Mouse (Mus musculus): ENCODE results near the gene Ccdc85b. TPM values are rescaled to one million over a fixed set of nuclear protein-coding genes. Genes with fewer than 3 reads are reported as not detected.

Ccdc85b gene
- polyA plus RNA-seq, 1 experiment = 16.9 TPM

DNA sequence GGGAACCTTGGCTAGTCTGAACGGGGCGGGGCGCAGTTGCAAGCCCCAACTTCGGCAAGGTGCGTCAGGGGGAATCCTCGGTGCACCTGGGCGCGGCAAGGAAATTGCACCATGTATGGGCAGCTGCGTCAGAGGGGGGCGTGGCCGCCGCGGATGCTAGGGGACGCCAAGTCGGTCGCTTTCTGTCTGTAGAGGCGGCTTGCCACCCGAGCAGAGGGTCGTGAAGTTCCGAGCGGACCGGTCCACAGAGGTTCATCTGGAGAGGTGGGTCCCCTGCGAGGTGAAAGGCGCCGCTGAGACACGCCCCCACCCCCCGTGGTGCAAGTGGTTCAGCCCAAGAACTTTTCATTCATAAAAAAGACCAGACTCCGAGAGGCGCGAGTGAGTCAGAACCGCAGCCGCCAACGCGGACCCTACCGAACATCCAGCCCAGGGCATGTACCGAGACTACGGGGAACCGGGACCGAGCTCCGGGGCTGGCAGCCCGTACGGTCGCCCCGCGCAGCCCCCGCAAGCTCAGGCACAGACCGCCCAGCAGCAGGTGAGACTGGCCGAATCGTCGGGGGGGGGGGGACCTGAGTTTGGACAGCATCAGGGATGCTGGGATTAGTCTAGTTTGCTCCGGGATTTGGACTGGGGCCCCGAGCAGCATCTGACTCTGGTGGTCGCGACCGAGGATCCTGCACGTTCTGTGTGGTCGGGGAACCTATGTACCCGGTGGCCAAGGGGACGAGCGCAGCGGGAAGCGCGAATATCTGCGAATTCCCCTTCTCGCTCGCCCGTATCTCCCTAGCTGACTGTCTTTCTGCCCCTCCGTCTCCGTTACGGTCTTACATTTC, 10.0 kb downstream of the Ccdc85b start, which contains the start of gene Fosl1:
Gene Fosl1 (plus strand): TSS at position 33 of the 839 bp plus-strand sequence.
- TF ChIP-seq GATA1 (IDR thresholded peaks at IDR 0.05; ENCODE audit: low read length) = no peak

DNA sequence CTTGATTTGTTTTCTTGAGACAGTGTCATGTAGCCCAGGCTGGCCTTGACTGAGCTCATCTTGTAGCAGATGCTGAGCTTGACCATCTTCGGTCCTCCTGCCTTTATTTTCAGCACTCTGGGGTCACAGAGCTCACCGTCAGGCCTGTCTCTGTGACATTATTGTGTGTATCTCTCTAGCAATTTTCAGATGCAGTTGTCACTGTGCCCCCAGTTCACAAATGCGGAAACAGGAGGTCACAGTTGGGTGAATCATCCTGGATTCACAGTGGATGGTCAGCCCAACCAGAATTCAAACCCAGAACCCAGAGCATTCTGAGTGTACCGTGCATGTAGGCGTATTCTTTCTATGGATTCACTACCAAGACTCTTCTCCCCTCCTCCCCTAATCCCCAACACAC, 11.9 kb downstream of the Ccdc85b start:
- no peak for TF ChIP-seq GATA1 (IDR thresholded peaks at IDR 0.05; ENCODE audit: low read length)

DNA sequence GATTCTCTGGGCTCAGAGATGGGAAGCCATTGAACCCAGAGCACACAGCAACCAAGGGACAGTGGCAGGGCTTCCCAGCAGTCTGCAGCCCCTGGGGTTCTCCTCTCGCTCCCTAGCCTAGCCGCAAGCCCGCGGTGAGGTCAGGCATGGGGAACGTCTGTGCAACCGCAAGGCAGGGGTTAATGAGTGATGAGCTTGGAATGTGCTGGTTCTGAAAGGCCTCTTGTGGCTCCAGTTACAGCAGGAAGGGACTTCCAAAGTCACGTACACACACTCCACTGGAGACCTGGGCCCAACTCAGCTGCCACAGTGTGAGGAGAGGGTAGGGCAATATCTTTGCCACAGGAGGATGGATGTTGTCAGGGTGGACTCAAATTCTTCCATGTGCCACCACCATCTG, 12.7 kb downstream of the Ccdc85b start:
- no peak for TF ChIP-seq GATA1 (IDR thresholded peaks at IDR 0.05; ENCODE audit: low read length)

DNA sequence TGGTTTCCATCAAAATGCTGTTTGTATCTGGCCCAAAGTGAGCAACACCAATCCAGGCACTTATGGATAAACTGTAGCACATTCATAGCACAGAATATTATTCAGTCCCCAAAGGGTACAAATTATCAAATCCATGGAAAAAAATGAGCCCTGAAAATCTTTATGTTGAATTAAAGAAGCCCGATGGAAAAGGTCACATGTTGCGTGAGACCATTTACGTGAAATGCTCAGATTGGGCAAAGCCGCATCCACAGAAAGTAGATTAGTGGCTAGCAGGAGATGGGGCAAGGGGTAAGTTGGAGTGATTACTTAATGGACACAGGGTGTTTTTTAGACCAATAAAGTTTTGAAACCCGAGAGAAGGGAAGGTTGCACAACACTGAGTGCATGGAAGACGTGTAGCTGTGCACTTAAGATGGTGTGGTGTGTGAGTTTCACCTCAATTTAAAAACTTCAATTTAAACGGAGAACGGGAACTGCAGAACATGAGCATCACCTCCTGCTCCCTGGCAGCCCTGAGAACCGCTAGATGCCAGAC, 13.3 kb downstream of the Ccdc85b start:
- TF ChIP-seq GATA1 (IDR thresholded peaks at IDR 0.05; ENCODE audit: low read length) = no peak

DNA sequence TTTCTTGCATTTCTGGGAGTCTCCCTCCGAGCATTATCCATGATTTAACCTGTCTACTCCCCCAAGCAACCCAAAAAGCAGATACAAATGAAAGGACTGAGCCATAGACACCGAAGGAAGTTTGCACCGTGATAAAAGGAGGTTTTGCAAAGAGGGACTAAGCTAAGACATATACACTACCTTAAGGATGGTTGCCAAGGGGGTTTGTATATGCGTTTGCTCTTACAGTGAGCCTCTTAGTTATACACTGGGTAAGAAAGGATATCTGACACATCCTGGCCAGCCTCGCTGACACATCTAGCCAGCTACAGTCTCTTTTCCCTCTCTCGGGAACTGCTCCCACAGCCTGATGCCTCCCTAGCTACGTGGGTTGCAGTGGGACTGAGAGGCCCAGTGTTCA, 23.7 kb downstream of the Ccdc85b start:
- TF ChIP-seq GATA1 (IDR thresholded peaks at IDR 0.05; ENCODE audit: low read length) = no peak

DNA sequence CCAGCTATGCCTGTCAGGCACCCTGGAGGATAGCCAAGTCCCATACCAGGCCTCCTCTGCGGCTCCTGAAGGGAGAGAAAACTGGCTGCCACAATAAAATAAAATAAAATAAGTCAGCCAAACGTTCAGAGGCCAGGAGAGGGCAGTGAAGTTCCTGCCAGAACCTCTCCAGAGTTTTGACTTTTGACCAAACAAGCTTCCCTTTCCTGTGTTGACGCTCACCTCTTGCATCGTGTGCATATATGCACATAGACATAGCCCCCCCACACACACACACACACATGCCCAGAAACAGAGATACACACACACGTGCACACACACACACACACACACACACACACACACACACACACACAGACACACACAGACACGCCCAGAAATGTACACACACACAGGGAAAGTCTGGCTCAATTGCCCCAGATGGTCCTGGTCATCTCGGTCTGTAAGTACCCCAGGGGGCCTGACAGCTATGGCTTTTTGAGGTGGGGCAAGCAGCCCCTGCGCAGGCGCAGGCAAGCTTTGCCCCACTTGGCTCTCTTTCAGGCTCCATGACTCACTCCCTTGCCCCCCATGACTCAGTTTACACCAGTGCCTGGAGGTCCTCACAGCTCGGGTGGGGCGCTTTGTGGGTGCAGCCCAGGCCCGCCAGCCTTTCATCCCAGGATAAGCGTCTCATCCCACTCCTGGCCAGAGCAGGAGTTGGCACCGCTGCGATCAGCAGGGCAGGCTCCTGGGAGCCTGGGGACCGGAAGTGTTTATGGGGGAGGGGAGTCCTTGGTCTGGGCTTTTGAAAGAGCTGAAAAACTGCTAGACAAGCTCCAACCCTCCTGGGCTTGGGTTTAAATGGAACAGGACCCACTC, 24.5 kb downstream of the Ccdc85b start:
- TF ChIP-seq GATA1 (IDR thresholded peaks at IDR 0.05; ENCODE audit: low read length) = no peak

DNA sequence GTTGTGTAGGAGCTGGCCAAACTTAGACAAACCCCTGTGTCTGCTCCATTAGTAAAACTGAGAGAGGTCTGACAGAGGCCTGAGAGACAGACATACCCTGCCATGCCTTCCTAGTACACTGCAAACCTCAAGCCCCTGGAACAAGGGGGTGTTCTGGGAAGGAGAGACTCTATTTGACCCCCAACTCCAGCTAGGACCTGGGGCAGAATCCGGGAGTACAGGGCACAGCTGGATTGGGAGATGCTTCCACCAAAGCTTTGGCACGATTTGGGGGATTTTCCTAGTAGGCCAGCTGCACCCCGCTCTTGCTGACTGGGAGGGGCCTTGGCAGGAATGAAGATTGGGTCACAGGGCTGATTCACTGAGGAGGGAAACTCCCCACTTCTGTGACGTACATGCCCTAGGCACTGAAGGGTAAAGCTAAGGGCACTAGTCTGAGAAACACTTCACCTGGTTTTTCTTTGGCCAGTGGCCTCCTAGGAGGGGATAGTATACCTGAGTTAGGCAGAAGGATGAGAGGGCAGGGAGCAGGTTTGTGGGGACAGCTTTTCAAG, 25.7 kb downstream of the Ccdc85b start:
- TF ChIP-seq GATA1 (IDR thresholded peaks at IDR 0.05; ENCODE audit: low read length) = no peak

DNA sequence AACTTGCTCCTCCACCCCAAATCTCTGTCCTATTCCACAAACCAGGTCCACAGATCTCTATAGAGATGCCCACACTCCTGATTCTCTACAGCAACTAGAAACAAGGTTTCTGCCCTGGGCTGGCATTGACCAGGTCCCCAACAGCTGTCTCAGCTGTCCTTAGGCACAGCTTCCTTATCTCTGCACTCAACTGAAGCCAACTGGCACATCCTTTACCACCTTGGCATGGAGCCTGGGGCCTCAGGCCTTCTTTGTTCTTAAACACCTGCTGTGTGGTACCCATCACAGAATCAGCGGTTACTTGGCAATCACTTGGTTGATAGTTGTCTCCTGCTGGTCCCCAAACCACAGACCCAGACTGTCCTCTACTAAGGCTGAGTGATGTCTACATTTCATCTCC, 27.3 kb downstream of the Ccdc85b start:
- TF ChIP-seq GATA1 (IDR thresholded peaks at IDR 0.05; ENCODE audit: low read length) = no peak

DNA sequence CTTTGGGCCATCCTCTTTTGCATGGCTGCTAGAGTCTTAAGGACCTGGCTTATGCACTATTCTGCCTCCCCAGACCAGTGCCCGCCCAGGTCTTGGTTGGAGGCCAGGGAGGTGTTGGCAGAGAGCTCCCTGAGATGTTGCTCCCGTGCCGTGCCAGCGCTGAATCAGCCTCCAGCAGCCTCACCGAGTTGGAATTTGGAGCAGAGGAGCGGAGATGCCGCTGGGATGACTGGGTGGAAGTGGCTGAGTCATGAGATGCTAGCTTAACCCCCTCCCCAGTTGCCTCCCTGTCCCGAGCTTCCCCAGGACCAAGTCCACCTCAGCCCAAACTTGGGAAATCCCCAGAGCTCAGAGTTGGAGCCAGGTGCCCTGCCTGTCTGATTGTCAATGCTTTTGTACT, 27.9 kb downstream of the Ccdc85b start:
- no peak for TF ChIP-seq GATA1 (IDR thresholded peaks at IDR 0.05; ENCODE audit: low read length)

DNA sequence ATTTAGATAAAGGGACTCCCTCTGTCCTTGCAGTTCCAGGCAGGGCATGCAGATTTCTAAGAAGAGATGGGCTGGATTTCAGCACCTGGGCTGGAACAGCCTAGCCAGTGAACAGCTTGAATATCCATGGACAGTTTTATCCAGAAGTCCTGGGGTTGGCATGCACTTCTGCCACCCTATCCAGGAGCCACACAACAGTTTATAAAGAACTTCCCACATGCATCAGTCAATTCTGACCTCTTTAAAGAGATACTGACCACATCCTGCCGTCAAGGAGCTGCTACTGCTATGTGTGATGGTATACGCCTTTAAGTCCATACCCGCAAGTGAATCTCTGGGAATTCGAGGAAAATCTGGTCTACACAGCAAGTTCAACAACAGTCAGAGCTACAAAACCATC, 28.5 kb downstream of the Ccdc85b start:
- TF ChIP-seq GATA1 (IDR thresholded peaks at IDR 0.05; ENCODE audit: low read length) = no peak

DNA sequence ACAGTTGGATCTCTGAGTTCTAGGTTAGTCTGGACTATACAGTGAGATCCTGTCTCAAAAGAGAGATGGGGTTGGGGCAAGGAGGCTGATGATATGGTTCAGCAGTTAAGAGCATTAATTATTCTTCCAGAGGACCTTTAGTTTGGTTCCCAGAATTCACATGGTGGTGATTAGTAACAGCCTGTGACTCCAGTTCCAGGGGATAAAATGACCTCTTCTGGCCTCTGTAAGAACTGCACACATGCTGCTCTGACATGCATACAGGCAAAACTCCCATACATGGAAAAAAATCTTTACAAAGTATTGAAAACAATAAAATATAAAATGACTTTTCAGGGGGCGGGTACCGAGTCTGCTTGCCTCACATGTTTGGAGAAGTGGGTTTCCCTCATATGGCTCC, 29.6 kb downstream of the Ccdc85b start:
- no peak for TF ChIP-seq GATA1 (IDR thresholded peaks at IDR 0.05; ENCODE audit: low read length)

DNA sequence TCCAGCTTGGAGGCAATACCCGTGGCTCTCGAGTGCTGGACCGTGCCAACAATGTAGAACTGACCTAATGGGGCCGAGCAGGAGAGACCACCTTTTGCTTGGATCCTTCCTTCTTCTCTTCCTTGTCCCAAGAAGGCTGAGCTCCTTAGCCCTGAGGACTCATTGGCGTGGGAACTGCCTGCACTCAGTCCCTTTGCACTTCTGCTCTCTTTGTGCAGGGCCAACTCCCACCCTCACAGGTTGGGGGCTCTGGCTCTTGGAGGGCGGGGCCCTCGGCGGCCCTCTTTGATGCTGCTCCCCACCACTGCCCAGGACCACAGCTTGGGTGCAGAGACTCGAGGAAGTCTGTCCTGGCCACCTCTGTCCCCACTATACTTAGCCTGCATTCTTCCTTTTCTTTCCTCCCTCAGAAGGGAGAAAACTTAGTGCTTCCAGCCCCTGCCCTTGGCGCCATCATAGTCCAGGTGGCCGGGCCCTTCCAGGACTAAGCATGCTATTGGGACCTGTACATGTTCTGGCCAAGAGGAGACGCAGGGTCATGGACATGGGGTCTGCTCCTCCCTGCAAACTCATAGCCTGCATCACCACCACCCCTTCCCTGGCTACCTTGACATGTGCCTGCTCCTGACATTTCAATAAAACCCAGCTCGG, 30.9 kb downstream of the Ccdc85b start:
- no peak for TF ChIP-seq GATA1 (IDR thresholded peaks at IDR 0.05; ENCODE audit: low read length)

DNA sequence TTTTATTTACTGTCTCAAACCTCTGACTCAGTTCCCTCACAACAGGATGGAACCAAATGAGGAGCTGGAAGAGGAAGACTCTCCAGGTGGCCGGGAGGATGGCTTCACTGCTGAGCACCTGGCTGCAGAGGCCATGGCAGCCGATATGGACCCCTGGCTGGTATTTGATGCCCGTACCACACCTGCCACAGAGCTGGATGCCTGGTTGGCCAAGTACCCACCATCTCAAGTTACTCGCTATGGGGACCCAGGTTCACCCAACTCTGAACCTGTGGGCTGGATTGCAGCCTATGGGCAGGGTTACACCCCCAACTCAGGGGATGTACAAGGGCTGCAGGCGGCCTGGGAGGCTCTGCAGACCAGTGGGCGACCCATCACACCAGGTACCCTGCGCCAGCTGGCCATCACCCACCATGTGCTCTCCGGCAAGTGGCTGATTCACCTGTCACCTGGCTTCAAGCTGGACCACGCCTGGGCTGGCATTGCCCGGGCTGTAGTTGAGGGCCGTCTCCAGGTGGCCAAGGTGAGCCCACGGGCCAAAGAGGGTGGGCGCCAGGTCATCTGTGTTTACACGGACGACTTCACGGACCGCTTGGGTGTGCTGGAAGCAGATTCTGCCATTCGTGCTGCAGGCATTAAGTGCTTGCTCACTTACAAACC, 31.7 kb downstream of the Ccdc85b start:
- no peak for TF ChIP-seq GATA1 (IDR thresholded peaks at IDR 0.05; ENCODE audit: low read length)

DNA sequence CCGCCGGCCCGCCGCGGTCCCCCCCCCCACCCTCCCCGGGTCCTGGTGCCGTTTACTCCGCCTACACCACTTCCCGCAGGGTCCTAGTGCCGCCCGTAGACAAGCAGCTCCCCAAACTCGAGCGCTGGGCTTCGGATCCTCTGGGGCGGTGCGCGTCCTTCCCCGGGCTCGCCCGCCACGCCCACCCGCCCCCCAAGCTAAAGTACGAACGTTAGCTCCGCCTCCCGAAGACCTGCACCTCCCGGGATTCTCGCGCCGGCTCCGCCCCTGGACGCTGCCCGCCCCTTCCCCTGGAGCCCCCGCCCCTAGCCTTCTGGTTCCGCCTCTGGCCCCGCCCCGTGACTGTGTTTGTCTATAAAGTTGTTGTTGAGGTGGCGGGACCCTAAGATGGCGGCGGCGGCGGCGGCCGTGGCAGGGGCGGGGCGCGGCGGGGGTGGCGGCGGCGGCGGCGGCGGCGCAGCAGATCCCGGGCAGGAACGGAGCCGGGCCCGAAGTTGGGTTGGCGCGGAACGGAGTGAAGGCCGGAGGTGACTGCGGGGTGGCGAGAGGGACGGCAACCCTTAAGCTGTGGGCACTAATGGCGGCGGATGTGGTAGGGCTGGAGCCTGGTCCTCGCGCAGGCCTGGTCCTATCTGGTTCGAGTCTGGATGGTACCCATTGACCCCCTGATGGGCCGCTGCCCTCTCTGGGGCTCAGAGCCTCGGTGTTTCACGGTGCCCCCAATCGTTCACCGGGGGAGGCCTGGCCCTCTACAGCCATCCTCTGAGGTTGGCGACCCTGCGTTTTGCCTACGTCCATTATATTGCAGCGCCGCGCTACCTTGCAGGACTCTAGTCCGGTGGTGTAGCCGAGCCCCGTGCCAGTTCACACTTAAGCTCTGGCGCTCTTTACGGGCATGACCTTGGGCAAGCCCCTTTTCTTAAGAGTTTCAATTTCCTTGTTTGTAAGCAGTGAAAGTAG, 32.6 kb downstream of the Ccdc85b start, which contains the start of the genes Drap1 and AI837181:
Gene Drap1 (minus strand): TSS at position 198 of the 960 bp plus-strand sequence.
Gene AI837181 (plus strand): TSS at position 363 of the 960 bp plus-strand sequence.
- TF ChIP-seq GATA1 (IDR thresholded peaks at IDR 0.05; ENCODE audit: low read length) = no peak

Data from G1E-ER4 (cell line).